Mouse (Mus musculus): ENCODE results near the gene Dffa. TPM values are rescaled to one million over a fixed set of nuclear protein-coding genes. Genes with fewer than 3 reads are reported as not detected.
A peak's percentile ranks its signal among the peaks of the same experiment; 100 is the strongest.

Gene Dffa
- polyA plus RNA-seq, 1 experiment from 2014 or later, result 24.7 TPM

DNA sequence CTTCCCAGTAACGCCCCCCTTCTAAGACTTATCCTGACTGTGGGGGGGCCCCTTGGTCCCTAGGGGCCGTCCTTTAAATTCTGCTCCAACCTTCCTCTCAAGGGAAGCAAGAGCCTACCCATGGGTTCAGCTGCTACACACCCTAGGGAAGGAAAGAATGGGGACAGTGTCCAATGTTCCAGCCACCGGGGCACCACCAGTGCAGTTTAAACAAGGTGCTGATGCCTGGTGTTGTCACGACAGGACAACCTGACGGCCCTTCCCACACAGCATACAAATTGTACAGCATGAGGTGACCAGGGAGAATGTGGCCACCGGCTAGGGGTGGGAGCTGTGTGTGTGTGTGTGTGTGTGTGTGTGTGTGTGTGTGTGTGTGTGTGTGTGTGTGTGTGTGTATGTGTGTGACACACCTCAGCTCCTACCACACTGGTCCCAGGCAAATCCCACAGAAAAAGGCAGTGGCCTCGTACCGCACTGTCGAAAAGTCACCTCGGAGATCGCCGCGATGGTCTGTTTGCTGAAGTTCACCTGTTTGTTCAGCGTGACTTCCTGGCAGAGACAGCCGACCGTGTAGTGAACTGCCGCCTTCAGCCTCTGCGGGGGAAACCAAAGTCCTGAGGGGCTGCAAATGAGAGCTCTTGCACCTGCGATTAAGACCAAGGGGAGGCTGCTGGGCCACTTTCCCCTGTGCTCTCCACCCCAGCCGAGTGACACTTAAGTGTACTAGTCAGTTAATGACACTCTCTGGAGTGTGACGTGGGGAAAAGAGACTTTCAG lies 28.0 kb downstream of the Dffa start:
- H3K36me3 ChIP-seq (replicated peaks; ENCODE audit: control insufficient read depth, insufficient read depth, low read depth, low read length), result peaks cover 7% of the 10 kb centered on the region
- H3K9me3 ChIP-seq (replicated peaks; ENCODE audit: control insufficient read depth, low read length), result no peaks in the 10 kb centered on the region
- H3K27me3 ChIP-seq (ENCODE audit: control insufficient read depth, insufficient read depth, low read length), result no peaks in the 10 kb centered on the region
- DNase-seq (ENCODE audit: low spot score) (no peak), ATAC-seq (replicated peaks; ENCODE audit: insufficient number of reproducible peaks, low FRiP score, low TSS enrichment, low read depth) (no peak)
- H3K4me1 ChIP-seq (ENCODE audit: control insufficient read depth, insufficient read depth, low read length), result no peaks in the 10 kb centered on the region
- H3K4me2 ChIP-seq (ENCODE audit: low read depth, low read length), result no peak overlapping the region
- no peak overlapping the region for H3K4me3 ChIP-seq (ENCODE audit: low read depth, low read length)
- H3K9ac ChIP-seq (replicated peaks; ENCODE audit: low read length), result no peak overlapping the region
- H3K27ac ChIP-seq (replicated peaks; ENCODE audit: low read depth, low read length), result no peak overlapping the region
- 84% methylated on average over 21 of the region's 21 CpGs for WGBS

DNA sequence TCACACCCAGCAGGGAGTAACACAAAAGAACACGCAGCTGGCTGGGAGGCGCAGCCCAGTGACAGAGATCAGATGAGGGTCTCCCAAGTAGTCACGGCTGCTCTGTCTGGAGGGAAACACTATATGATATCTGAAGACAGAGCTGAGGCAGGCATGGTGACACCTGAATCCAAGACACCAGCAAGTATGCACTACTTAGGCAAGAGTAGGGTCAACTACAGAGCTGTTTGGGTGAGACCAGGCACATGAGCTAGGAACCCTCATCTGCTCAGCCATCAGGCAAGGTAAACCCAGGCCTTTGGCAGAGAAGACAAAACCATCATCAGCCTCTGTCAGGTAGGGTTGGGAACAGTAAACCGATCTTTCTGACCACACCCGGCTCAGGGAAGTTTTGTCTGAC lies 29.4 kb downstream of the Dffa start:
- peaks cover 5% of the 10 kb centered on the region for H3K36me3 ChIP-seq (replicated peaks; ENCODE audit: control insufficient read depth, insufficient read depth, low read depth, low read length)
- ATAC-seq (replicated peaks; ENCODE audit: insufficient number of reproducible peaks, low FRiP score, low TSS enrichment, low read depth), result no peak
- DNase-seq (ENCODE audit: low spot score), result no peak

GRCm38 (mm10) chr4:149136116-149136850 lies 32.3 kb downstream of the Dffa start:
- DNase-seq (ENCODE audit: low spot score) (peak; percentile 40), ATAC-seq (replicated peaks; ENCODE audit: insufficient number of reproducible peaks, low FRiP score, low TSS enrichment, low read depth) (no peak)
- WGBS, result 55% methylated on average over 18 of the region's 18 CpGs
- H3K27ac ChIP-seq (replicated peaks; ENCODE audit: low read depth, low read length), result 0 out of 2 replicates have a peak overlapping the region, but pooled peaks have one; percentile 5
- no peaks in the 10 kb centered on the region for H3K9me3 ChIP-seq (replicated peaks; ENCODE audit: control insufficient read depth, low read length)
- H3K4me2 ChIP-seq (ENCODE audit: low read depth, low read length), result peak overlapping the region; percentile 63
- peak overlapping the region; percentile 79 for H3K9ac ChIP-seq (replicated peaks; ENCODE audit: low read length)
- no peaks in the 10 kb centered on the region for H3K27me3 ChIP-seq (ENCODE audit: control insufficient read depth, insufficient read depth, low read length)
- no peaks in the 10 kb centered on the region for H3K4me1 ChIP-seq (ENCODE audit: control insufficient read depth, insufficient read depth, low read length)
- H3K4me3 ChIP-seq (ENCODE audit: low read depth, low read length), result peak overlapping the region; percentile 59
- H3K36me3 ChIP-seq (replicated peaks; ENCODE audit: control insufficient read depth, insufficient read depth, low read depth, low read length), result no peaks in the 10 kb centered on the region

More for the DNA sequence above, 29.4 kb downstream of the Dffa start:
- Histone ChIP-seq H3K4me3 (ENCODE audit: low read depth, low read length) (no peak overlapping the region), H3K27ac (replicated peaks; ENCODE audit: low read depth, low read length) (no peak overlapping the region), H3K4me1 (ENCODE audit: control insufficient read depth, insufficient read depth, low read length) (no peaks in the 10 kb centered on the region), H3K4me2 (ENCODE audit: low read depth, low read length) (no peak overlapping the region), H3K9ac (replicated peaks; ENCODE audit: low read length) (no peak overlapping the region), H3K27me3 (ENCODE audit: control insufficient read depth, insufficient read depth, low read length) (no peaks in the 10 kb centered on the region), H3K9me3 (replicated peaks; ENCODE audit: control insufficient read depth, low read length) (no peaks in the 10 kb centered on the region)
- 83% methylated on average over 5 of the region's 5 CpGs for WGBS

- ATAC-seq (replicated peaks; ENCODE audit: insufficient number of reproducible peaks, low FRiP score, low TSS enrichment, low read depth) (peak; percentile 87), DNase-seq (ENCODE audit: low spot score) (peak; percentile 96)
- Histone ChIP-seq H3K4me1 (ENCODE audit: control insufficient read depth, insufficient read depth, low read length) (no peaks in the 10 kb centered on the region), H3K27ac (replicated peaks; ENCODE audit: low read depth, low read length) (peak within 1 kb of the TSS; percentile 95), H3K36me3 (replicated peaks; ENCODE audit: control insufficient read depth, insufficient read depth, low read depth, low read length) (no peaks in the 10 kb centered on the region), H3K4me3 (ENCODE audit: low read depth, low read length) (peak within 1 kb of the TSS; percentile 59), H3K9me3 (replicated peaks; ENCODE audit: control insufficient read depth, low read length) (no peaks in the 10 kb centered on the region), H3K4me2 (ENCODE audit: low read depth, low read length) (peak within 1 kb of the TSS; percentile 63), H3K27me3 (ENCODE audit: control insufficient read depth, insufficient read depth, low read length) (no peaks in the 10 kb centered on the region), H3K9ac (replicated peaks; ENCODE audit: low read length) (peak within 1 kb of the TSS; percentile 79)
- 1% methylated on average over 68 of the region's 68 CpGs for WGBS
These were observed 33.2 kb downstream of the Dffa start, which contains the start of gene Cenps for GRCm38 (mm10) chr4:149136982-149137770. TSS of gene Cenps (minus strand) at chr4:149137629.

GRCm38 (mm10) chr4:149138515-149138914 lies 34.6 kb downstream of the Dffa start:
- no peak overlapping the region for H3K27ac ChIP-seq (replicated peaks; ENCODE audit: low read depth, low read length)
- no peak overlapping the region for H3K9ac ChIP-seq (replicated peaks; ENCODE audit: low read length)
- H3K27me3 ChIP-seq (ENCODE audit: control insufficient read depth, insufficient read depth, low read length), result no peaks in the 10 kb centered on the region
- no peaks in the 10 kb centered on the region for H3K4me1 ChIP-seq (ENCODE audit: control insufficient read depth, insufficient read depth, low read length)
- DNase-seq (ENCODE audit: low spot score) (peak; percentile 30), ATAC-seq (replicated peaks; ENCODE audit: insufficient number of reproducible peaks, low FRiP score, low TSS enrichment, low read depth) (no peak)
- H3K36me3 ChIP-seq (replicated peaks; ENCODE audit: control insufficient read depth, insufficient read depth, low read depth, low read length), result no peaks in the 10 kb centered on the region
- no peak overlapping the region for H3K4me3 ChIP-seq (ENCODE audit: low read depth, low read length)
- 63% methylated on average over 8 of the region's 8 CpGs for WGBS
- H3K4me2 ChIP-seq (ENCODE audit: low read depth, low read length), result no peak overlapping the region
- H3K9me3 ChIP-seq (replicated peaks; ENCODE audit: control insufficient read depth, low read length), result no peaks in the 10 kb centered on the region

DNA sequence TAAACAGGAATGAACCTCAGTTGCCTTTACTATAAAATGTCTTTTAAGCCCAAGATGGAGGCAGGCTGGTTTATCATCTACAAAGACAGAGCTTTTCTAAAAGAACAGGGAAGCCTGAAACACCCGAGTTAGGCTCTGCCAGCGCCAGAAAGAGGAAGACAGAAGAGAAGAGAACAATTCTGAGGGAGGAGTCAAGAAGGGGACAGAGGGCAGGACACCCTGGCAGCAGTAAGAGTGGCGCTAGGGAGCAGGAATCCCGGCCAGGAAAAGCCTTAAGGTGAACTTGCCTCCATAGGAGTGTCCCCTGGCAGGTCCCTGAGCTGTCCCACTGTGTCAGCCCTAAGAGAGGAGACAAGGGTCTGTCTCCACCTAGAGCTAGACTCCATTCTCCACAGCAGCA lies 39.6 kb downstream of the Dffa start:
- Histone ChIP-seq H3K4me3 (ENCODE audit: low read depth, low read length) (no peak overlapping the region), H3K4me2 (ENCODE audit: low read depth, low read length) (no peak overlapping the region), H3K27me3 (ENCODE audit: control insufficient read depth, insufficient read depth, low read length) (no peaks in the 10 kb centered on the region), H3K27ac (replicated peaks; ENCODE audit: low read depth, low read length) (no peak overlapping the region), H3K36me3 (replicated peaks; ENCODE audit: control insufficient read depth, insufficient read depth, low read depth, low read length) (no peaks in the 10 kb centered on the region), H3K9me3 (replicated peaks; ENCODE audit: control insufficient read depth, low read length) (no peaks in the 10 kb centered on the region), H3K9ac (replicated peaks; ENCODE audit: low read length) (no peak overlapping the region), H3K4me1 (ENCODE audit: control insufficient read depth, insufficient read depth, low read length) (no peaks in the 10 kb centered on the region)
- DNase-seq (ENCODE audit: low spot score), result no peak
- ATAC-seq (replicated peaks; ENCODE audit: insufficient number of reproducible peaks, low FRiP score, low TSS enrichment, low read depth), result no peak
- WGBS, result 40% methylated on average over 4 of the region's 4 CpGs

DNA sequence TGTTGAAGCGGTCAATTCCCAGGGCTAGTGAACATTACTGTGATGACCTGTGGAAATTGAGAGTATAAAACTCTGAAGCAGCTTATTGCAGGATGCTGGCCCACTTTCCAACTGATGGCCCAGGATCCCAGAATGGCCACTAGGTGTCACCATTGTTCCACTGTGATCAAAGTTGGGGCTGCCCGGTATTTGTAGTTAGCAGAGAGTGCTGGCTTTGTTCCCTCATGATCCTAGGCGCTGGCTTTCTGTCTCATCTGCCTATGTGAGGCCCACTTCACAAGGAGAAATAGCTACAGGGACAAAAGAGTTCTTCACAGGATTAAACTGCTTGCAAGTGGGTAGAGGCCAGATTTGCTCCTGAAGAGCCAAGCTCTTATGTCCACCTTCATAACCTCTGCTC lies 40.5 kb downstream of the Dffa start:
- H3K9me3 ChIP-seq (replicated peaks; ENCODE audit: control insufficient read depth, low read length), result no peaks in the 10 kb centered on the region
- no peak overlapping the region for H3K27ac ChIP-seq (replicated peaks; ENCODE audit: low read depth, low read length)
- DNase-seq (ENCODE audit: low spot score) (peak; percentile 93), ATAC-seq (replicated peaks; ENCODE audit: insufficient number of reproducible peaks, low FRiP score, low TSS enrichment, low read depth) (peak; percentile 82)
- no peaks in the 10 kb centered on the region for H3K36me3 ChIP-seq (replicated peaks; ENCODE audit: control insufficient read depth, insufficient read depth, low read depth, low read length)
- no peak overlapping the region for H3K4me3 ChIP-seq (ENCODE audit: low read depth, low read length)
- 0 out of 2 replicates have a peak overlapping the region, but pooled peaks have one; percentile 22 for H3K9ac ChIP-seq (replicated peaks; ENCODE audit: low read length)
- H3K4me2 ChIP-seq (ENCODE audit: low read depth, low read length), result no peak overlapping the region
- 6% methylated on average over 3 of the region's 3 CpGs for WGBS
- no peaks in the 10 kb centered on the region for H3K27me3 ChIP-seq (ENCODE audit: control insufficient read depth, insufficient read depth, low read length)
- no peaks in the 10 kb centered on the region for H3K4me1 ChIP-seq (ENCODE audit: control insufficient read depth, insufficient read depth, low read length)

All from embryonic facial prominence, embryonic 11.5 days (tissue).